Mouse (Mus musculus) cerebellum, postnatal 25 days (tissue): ENCODE measurements at regions not wholly inside any gene's neighbourhood (a gene's known extent, or its start where the extent isn't known, plus 50 kb on each side); places are given as distances from the start of the nearest gene placed in this dataset.

Experiments used
- DNase-seq, 2 experiments: peaks; one replicate each; pipeline ENCODE4 v3.0.0; 2021; ENCODE audit warnings: mixed read lengths in 2 of 2

DNA sequence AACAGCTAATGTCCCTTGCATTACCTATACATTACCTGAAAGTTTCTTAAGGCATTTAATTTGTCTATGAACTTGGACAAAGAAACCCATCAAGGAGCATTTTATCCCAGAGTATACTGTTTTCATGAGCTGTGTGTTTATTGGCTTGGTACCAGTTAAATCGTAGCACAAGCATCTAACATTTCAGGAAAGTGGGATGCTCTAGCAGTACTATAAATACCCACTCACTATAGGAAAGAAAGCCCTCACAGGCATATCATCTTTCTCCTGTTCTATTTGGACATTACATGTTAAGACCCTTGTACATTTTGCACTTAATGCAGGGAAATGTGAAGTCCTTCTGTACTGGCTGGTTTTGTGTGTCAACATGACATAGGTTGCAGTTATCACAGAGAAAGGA lies 163.9 kb downstream of the Ptprc start:
- no peak for DNase-seq

DNA sequence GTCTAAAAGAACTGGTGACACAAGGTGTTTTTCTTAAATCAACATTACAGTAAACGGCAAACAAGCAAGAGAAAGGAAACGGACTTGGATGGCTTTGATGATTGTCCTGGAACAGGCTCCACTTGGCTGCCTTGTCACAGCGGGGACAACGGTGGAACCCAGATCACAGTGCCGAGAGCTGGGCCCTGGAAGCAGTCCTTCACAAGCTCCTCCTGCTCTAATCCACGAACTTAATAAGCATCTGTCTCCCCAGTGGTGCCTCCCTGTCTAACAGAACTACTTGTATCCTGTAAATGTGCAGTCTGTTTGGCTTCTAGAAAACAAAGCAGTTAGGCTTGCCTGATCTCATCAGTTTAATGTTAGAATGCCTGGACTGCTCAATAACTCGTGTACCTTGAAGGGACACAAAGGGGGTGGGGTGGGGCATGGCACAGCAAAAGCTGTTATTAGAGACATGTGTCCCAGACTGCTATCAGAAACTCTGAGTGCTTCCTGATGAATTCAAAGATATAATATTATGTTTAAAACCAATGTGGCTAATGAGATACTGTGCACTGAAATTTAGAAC lies 164.5 kb downstream of the Ptprc start:
- peak; percentile 13 to 39 for DNase-seq

DNA sequence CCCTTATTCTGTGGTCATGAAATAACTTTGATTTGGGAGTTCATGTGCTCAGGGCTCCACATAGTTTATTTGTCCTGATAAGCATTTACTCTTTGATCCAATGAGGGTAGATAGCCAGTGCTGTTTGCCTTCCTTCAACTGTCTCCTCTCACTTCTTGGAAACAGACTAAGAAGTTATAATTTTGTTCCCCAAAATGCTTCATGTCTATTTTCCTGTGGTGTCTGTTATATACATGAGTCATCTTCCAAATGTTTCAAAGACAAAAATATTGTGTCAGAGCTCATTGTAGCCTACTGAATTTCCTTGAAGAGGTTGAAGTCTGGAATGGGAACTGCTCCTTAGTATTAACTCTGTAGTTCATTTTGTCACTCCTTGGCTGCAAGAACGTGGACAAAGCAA lies 168.7 kb downstream of the Ptprc start:
- DNase-seq, result no peak

DNA sequence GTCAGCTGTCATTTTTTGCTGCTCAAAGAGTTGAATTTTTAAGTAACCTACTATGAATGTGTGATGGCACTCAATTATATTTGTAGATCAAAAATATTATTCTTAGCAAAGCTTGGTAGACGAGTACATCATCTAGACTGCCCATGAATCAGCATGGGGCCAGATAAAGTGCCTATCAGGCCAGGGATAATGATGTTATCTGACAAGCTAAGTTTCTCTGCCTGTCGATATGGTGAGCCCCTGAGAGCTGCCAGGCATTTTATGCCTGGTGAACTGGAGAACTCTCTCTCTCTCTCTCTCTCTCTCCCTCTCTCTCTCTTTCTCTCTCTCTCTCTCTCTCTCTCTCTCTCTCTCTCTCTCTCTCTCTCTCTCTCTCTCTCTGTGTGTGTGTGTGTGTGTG lies 171.2 kb downstream of the Ptprc start:
- DNase-seq, result no peak

DNA sequence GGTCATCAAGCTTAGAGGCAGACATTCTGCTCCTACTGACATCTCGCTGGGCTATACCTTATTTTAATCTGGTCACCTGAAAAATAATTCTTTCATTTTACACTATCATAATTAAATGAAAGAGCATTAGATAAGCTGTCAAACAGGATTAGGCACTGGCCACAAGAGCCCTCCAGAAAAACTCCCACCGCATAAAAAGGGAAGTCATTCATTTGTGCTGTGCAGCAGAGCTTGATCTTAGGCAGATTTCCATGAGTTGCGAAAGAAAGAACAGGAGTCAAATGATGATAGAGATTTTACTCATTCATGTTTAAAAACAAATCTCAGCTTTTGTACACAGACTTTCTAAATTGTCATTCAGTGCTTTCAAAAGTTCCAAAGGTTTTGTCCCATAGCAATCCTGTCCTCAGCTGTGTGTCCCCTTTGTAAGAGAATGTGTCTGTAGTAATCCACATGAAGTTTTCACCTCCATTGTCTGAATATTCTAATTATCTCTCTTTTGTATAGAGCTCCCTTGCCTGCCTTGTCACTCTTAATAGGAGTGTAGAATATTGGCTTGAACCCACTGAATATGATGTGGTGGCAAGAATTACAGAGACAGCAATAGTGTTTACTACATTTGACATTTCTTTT lies 176.1 kb downstream of the Ptprc start:
- DNase-seq, result no peak

DNA sequence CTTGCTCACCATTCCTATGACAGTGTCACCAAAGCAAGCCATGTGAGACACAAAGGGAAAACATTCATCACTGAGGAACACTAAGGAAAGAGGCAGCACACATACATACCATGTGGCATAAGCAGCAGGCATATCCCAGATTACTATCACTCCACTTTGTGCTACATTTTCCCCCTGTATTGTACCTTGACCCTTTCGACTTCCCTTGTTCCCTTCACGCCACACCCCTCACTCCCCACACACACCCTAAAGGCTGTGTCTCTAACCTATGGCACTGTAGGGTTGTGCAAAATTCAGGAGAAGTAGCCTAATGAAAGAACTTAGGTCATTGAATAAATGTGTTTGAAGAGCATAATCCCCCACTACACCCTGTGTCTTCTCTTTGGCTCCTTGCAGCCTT lies 179.5 kb downstream of the Ptprc start:
- DNase-seq, result no peak

DNA sequence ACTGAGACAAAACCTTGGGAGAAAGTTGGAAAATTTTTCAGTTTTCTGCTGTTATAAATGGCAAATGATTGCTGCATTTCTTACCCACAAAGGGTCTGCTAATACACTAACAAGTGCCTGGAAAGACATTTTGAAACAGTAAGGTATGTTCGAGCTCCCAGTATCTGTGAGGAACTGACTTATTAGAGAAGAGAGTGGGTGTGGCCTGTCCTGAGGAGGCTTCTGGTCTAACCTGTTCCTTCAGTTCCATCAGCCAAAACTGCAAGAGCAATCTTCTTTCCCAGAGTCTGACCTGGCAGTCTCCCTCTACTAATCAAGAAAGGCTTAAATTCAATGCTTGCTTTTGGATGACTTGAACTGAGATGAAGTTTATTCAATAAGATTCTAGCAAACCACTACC lies 183.6 kb downstream of the Ptprc start:
- DNase-seq, result no peak

DNA sequence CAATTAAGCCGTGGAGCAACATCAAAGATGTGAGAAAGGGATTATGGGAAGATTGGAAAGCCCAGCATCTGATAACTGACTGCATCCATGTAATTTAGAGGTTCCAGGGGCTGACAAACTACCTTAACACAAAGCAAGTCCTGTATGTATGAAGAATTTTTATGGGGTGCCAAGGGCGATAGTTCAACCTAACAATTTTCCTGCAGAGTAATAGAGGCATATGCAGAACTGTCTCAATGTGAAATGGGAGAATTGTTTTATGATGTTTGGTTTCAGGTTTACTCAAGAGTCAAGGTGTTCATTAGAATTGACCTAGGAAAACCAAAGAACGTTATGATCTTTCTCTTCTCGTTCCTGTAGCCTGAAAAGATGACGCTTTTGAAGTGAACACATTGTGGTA lies 184.1 kb downstream of the Ptprc start:
- no peak for DNase-seq

DNA sequence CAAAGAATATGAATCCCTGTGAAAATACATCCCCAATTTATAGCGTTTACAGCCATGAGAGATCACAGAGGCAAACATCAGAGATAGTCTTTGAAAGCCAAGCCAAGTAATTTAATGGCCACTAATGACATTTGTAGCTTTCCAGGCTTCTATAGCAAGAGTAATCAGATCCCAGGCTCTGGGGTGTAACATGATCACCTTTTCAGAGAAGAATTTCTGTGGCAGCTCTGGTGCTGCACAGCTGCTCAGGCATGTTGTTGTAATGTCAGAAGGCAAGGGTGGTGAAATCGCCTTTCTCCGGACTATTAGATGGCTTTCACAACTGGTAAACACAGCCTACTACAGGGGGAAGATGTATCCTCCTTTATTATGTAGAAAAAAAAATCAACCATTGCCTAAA lies 202.1 kb downstream of the Ptprc start:
- no peak for DNase-seq

DNA sequence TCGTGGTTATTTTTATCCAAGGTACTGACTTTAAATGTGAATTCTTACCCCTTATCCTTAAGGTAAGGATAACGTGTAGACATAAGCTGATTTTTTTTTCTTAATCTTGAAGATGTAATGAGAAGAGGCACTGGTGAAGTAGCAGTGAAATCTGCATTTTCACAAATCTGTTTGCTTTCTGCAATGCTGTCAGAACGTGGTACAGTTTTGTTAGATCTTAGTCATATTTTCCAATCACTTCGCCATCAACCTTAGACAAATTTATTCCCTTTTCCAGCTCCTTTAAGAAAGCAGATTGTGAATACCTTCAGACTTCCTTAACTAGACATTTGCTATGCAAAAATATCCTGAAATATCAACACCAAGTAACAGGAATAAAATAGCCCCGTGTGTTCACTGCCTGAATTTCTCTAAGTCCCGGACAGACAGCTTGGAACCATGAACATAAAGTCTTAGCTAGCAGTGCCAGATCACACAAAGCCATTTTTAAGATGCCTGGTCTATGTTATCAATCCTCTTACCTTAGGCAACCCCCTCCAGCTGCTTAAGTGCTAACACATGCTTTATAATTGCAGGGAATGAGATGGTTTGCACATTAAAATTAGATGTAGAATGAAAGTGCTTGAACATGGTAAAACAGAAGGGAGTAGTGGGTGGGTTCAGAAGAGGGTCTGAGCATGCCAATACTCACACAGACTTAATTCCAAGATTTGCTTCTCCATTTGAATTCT lies 202.7 kb downstream of the Ptprc start:
- DNase-seq, result no peak

DNA sequence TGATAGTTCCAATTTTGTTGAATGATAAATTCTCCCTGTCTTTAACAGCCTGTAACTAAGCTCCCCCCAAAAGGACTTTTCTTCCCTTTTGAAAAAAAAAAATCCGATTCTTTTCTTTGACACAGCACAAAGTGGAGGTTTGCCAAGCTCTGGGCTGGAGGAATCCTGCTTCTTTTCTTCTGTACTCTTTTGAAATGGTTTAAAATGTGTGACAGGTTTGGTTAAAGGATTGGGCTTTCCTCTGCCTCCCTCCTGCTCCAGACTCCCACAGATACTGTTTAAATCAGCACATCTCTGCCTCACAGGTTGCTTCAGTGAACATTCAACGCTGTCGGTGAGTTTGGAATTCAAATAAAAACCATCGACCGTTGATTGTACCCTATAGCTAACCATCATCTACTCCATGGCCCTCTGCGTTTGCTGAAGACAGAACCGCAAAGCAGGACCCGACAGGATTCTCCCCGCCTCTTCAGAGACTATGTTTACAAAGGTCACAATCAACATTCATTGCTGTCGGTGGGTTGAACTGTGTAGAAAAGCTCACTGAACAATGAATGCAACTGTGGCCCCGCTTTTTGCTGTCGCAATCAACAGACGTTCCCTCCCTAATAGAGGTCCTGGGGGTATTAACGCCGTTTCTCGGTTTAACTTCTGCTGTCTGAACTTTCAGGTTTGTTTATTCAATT lies 209.2 kb downstream of the Ptprc start:
- DNase-seq, result no peak

DNA sequence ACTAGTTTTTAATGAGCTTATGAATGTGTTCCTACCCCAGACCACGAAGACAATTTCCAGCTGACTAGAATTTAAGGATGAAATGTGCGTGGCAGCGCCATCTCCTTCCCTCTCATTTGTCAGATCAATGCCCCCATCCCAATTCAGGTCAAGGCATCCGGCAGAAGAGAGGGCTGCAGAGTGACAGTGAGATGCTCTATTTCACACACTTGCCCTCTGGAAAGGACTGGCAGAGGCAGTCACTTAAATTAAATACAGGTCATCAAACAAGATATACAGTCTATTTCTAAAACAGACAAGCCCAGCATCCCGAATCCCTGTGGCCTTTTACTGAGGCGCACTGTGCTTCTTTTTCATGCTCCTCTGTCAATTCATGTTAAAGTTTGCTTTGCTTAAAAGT lies 211.9 kb downstream of the Ptprc start:
- peak in 1 of 2 experiments; percentile 20 for DNase-seq

DNA sequence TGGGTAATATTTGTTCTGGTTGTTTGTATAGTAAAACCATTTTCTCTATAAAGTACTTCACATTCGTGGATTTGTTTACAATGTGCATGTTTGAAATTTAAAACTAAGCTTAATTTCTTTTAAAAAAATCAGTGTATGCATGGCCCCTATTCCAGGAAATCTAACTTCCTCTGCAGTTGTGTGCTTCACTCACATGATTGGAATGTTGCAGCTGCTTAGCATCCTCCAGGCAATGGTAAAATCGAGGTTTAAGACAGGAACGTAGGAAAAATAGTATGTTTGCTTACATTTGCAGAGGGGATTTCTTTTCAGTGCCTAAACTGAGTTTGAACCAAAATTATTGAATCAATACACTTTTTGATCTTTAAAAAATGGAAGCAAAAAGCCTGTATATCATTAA lies 217.5 kb downstream of the Ptprc start:
- DNase-seq, result no peak

DNA sequence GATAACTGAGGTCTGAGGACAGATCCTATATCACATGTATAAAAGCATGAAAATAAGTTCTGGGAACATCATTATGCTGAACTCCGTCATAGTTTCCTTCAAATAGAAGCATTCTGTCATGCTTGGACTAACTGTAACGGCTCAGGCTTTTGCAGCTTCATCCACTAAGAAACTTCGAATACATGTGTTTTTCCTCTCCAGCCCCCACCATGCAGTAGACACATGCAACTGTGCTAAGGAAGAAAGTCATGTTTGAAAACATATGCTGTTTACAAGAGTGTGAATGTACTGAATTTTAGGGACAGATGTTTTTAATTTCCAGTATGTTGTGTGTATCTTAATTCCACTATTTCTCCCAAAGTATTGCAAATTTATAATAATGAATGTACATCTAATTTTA lies 219.5 kb downstream of the Ptprc start:
- no peak for DNase-seq

DNA sequence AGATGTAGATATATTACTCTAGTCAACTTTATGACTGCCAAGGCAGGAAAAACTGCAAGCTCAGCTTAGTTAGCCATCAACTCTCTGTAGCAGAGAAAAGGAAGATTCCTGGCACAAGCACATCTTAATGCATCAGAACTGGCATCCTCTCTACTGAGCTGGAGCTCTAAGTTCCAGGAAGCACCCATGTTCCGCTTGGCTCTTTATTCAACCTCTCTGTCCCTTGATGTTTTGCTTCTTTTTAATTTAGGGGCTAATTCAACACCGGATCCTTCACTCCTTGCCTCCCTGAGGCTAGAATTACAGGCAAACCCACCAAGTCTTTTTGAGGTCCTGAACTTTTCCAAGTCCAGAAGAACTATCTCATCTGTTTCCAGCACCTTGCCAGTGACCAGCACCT lies 220.4 kb downstream of the Ptprc start:
- DNase-seq, result no peak

DNA sequence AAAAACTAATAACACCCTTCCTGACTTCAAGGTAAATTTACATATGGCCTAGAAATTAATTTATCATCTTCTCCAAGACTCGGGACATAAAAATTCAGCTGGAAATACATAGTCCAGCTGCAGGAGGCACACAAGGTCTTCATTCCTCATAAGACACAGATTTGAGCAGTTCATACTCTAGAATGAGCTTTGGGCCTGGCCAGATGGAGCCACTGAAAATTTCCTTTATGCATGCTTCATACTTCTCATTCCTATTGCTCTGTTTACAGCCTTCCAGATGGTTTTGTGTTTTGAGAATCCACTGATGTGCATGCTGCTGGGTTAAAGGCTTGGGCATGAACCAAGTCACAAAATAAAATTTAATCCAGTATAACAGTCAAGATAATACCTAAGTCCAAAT lies 222.1 kb downstream of the Ptprc start:
- no peak for DNase-seq

DNA sequence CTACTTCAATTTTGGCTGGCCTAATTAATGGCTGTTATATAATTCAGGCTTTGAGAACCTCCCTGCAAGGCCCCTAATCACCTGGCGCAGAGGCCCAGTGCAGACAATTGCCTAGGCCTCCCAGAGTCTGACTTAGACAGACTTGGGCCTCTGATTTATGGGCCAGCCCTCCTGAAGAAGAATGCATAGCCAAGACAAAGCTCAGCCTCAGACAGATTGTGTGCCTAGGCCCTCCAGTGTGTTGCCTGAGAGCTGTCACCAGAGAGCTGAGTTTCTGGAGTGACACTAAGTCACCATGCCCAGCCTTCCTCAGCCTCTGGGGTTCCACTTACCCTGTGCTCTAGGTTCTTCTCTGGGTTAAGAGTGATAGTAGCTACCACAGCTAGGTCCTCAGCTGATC lies 222.7 kb downstream of the Ptprc start:
- DNase-seq, result peak in 1 of 2 experiments; percentile 27

DNA sequence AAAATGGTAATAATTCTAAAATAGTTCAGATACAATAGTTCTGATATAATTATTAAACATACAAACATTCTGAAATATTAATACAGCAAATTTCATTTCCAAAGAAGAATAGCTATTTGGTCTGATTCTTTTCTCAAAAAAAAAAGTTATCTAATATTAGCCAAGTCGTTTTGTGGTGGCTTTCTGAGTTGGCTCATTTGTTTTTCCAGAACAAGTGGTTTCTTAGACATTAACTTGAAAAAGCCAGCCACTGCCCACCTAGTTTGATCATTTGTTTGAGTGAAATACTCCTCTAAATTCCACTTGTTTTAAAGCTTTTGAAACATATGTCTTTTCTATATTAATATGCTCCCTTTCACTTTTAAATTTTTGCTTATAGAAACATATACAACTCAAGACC lies 227.6 kb downstream of the Ptprc start:
- DNase-seq, result no peak

DNA sequence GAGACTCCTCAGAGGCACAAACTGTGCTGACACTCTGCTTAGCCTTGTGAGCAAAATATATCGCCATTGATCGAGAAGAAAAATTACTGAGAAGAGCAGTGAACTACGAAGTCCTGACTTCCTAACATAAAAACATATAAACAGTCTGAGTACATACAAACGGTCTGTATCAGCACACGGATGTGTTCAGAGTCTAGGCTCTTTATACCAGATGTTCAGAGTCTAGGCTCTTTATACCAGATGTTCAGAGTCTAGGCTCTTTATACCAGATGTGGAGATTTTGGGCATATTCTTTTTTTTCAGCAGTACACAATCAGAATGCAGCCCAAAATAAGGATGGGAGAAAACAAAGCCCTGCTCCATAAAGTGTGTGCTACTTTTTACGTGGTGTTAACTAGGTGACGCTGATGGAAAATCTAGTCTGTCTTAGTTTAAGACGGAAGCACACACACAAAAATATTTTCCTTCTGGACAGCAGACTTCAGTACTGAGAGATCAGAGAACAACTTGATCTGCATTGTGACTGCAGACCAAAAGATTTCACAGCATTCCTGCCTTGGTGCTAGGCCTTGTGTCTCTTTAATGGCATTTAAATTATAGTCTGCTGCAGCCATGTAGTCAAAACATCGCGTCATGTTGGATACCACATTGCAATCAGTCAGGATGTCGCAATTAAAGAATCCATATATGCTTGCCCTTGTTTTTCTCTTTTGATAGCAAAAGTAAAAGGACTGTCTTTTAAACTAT lies 233.6 kb downstream of the Ptprc start:
- no peak for DNase-seq

DNA sequence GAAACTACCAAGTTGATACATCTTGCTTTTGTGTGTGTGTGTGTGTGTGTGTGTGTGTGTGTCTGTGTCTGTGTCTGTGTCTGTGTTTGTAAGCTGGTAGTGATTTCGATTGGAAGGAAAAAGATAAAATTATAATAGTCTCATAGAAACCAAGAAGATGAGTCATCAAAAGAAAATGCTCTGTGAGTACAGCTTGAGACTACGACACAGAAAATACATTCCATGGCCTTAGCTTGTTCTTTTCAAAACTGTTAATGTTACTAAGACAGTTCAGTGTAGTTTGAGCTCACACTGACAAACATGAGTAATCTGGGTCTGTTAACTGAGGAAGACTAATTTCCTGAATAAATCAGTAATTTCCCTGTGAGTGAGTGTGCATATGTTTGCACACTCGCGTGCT lies 239.8 kb downstream of the Ptprc start:
- no peak for DNase-seq

DNA sequence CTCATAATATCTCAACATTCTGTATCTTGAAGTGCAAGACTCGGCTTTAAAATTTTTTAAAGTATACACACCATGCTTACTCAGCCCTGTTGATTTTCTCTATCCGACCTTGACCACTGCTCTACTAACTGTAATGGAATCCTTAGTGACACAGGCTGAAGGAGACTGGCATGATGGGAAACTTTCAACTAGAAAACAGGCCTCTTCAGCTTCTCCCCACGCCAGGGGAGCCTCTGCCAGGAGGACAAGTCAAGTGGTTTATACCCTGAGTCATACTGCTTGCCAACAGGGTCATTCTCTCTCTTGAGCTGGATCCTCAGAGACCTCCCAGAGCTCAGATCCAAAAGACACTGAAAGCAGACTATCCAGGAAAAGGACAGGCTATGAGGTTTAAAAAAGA lies 245.7 kb downstream of the Ptprc start:
- DNase-seq, result peak; percentile 45 to 56

DNA sequence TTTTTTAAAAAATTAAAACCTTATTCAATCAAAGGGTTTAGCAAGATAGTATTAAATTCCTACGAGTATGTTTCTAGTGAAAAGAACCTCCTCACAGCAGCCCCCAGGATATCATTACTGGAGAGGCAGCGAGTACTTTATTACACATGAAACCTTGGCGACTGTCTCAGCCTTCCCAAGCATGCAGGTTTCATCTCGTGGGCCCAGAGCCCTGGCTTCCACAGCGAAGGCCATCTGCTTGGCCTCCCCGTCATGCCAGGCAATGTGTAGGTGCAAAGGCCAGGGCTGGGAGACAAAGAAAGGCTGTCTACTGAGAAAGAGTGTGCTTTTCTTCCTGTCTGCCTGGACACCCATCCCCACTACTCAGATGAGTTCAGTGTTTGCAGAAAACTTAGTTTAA lies 247.0 kb downstream of the Ptprc start:
- DNase-seq, result peak; percentile 88 to 91

DNA sequence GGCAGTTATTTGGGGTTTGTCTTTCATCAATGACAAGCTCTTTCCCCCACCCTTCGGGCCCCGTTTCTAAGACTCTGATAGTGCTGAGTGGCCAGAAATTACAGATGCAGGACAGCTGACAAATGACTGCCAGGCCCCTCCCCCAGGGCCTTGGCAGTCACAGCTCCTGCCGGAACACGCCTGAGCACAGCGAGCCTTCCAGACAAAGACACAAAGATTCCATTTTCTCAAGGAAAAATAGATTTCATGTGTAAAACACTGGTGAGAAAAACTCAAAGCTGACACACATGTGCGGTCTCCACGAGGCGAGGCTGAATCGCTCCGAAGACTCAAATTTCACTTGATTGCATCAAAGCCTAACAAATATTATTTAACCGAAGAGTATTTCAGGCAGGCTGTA lies 247.6 kb downstream of the Ptprc start:
- DNase-seq, result peak; percentile 48 to 54
